Comparison of ENCODE assay signal across 11 mouse cellular contexts in genomic region chr5:136464849-136465248, GRCm38 (mm10).
A peak's percentile ranks its signal among the peaks of the same experiment; 100 is the strongest.
DNase-seq lines count a peak whose midpoint lies in the region; ATAC-seq and TF ChIP-seq lines count a peak whose summit lies in the region.
"Had no signal": no experiment of that assay in that cellular context is flagged by ENCODE, and none has a peak within 500 bp of the region (broad histone marks: within the 10 kb centered on the region; RNA-seq: fewer than 3 reads in every experiment).

No protein-coding gene starts in this region.

- H3K27me3 ChIP-seq in heart, postnatal 0 days (ENCODE audit: control insufficient read depth, insufficient read depth, low read length), result no peaks in the 10 kb centered on the region
- H3K27me3 ChIP-seq in lung, postnatal 0 days (replicated peaks; ENCODE audit: insufficient read depth, low read length), result no peaks in the 10 kb centered on the region
- no peaks in the 10 kb centered on the region for H3K27me3 ChIP-seq in stomach, embryonic 15.5 days (replicated peaks)

- intact Hi-C loops in heart, postnatal 14 days (cut with DNase I), result loop anchor here (5.0 kb wide), 1 partner anchor 53 kb away; no protein-coding TSS in a partner anchor

- no peaks in the 10 kb centered on the region for H3K9me3 ChIP-seq in heart, postnatal 0 days (replicated peaks; ENCODE audit: control insufficient read depth, low read length)
- no peaks in the 10 kb centered on the region for H3K9me3 ChIP-seq in lung, postnatal 0 days (ENCODE audit: low read length)
- no peaks in the 10 kb centered on the region for H3K9me3 ChIP-seq in stomach, embryonic 15.5 days
- H3K9me3 ChIP-seq: limb, embryonic 13.5 days had no signal

- no peak overlapping the region for H3K4me2 ChIP-seq in heart, postnatal 0 days (ENCODE audit: low read depth, low read length)
- H3K4me2 ChIP-seq in lung, postnatal 0 days (replicated peaks; ENCODE audit: low read depth, low read length), result no peak overlapping the region
- no peak overlapping the region for H3K4me2 ChIP-seq in stomach, embryonic 15.5 days
- H3K4me2 ChIP-seq: limb, embryonic 13.5 days had no signal

- WGBS in heart, postnatal 0 days, result 58% methylated on average over 3 of the region's 3 CpGs
- 65% methylated on average over 3 of the region's 3 CpGs for WGBS in lung, postnatal 0 days
- 61% methylated on average over 3 of the region's 3 CpGs for WGBS in stomach, embryonic 15.5 days

- H3K4me1 ChIP-seq in heart, postnatal 0 days (ENCODE audit: control insufficient read depth, insufficient read depth), result peaks cover 82% of the 10 kb centered on the region
- peaks cover 46% of the 10 kb centered on the region for H3K4me1 ChIP-seq in lung, postnatal 0 days (ENCODE audit: insufficient read depth, low read depth, low read length)
- peaks cover 55% of the 10 kb centered on the region for H3K4me1 ChIP-seq in stomach, embryonic 15.5 days

- no peak overlapping the region for H3K4me3 ChIP-seq in heart, postnatal 0 days (ENCODE audit: low read depth, low read length)
- no peak overlapping the region for H3K4me3 ChIP-seq in lung, postnatal 0 days (ENCODE audit: low read depth, low read length)
- no peak overlapping the region for H3K4me3 ChIP-seq in stomach, embryonic 15.5 days (replicated peaks)
- H3K4me3 ChIP-seq: limb, embryonic 13.5 days had no signal

- no peak overlapping the region for H3K9ac ChIP-seq in heart, postnatal 0 days (replicated peaks; ENCODE audit: low read depth, low read length)
- no peak overlapping the region for H3K9ac ChIP-seq in lung, postnatal 0 days (replicated peaks; ENCODE audit: low read depth)
- no peak overlapping the region for H3K9ac ChIP-seq in stomach, embryonic 15.5 days
- H3K9ac ChIP-seq: limb, embryonic 13.5 days had no signal

- ATAC-seq in heart, postnatal 0 days (ENCODE audit: insufficient read depth, low read depth), result no peak
- ATAC-seq in lung, postnatal 0 days, result no peak
- ATAC-seq in stomach, embryonic 15.5 days (ENCODE audit: insufficient read depth, low FRiP score, low read depth), result no peak
- ATAC-seq: hindbrain, postnatal 0 days had no signal

- no peaks in the 10 kb centered on the region for H3K36me3 ChIP-seq in heart, postnatal 0 days (replicated peaks; ENCODE audit: control insufficient read depth, insufficient read depth, low read length)
- H3K36me3 ChIP-seq in lung, postnatal 0 days (ENCODE audit: insufficient read depth, low read length), result no peaks in the 10 kb centered on the region
- no peaks in the 10 kb centered on the region for H3K36me3 ChIP-seq in stomach, embryonic 15.5 days

- DNase-seq in heart, postnatal 0 days (ENCODE audit: low spot score), result no peak
- no peak for DNase-seq in heart, postnatal 14 days
- DNase-seq in lung, postnatal 0 days (ENCODE audit: low spot score), result no peak
- DNase-seq in lung, postnatal 4 days, result no peak
- peak; percentile 51 for DNase-seq in embryo, embryonic 10.5 days (ENCODE audit: low spot score)
- no peak for DNase-seq in adrenal gland, postnatal 25 days
- DNase-seq: cerebellum, postnatal 14 days; layer of hippocampus, adult 9-11 months had no signal

- H3K27ac ChIP-seq in heart, postnatal 0 days (ENCODE audit: low read depth), result peak overlapping the region; percentile 91
- H3K27ac ChIP-seq in lung, postnatal 0 days (ENCODE audit: low read length), result peak overlapping the region; percentile 34
- 0 out of 2 replicates have a peak overlapping the region, but pooled peaks have one; percentile 41 for H3K27ac ChIP-seq in stomach, embryonic 15.5 days
- H3K27ac ChIP-seq: hindbrain, postnatal 0 days; limb, embryonic 13.5 days had no signal

- TF ChIP-seq CTCF in heart, postnatal 0 days (IDR thresholded peaks at IDR 0.05; ENCODE audit: low read depth), result no peak
- TF ChIP-seq CTCF in lung, postnatal 0 days (IDR thresholded peaks at IDR 0.05), result no peak

- TF ChIP-seq EP300 in heart, postnatal 0 days (IDR thresholded peaks at IDR 0.05; ENCODE audit: low read depth), result no peak
- TF ChIP-seq EP300 in lung, postnatal 0 days (IDR thresholded peaks at IDR 0.05), result no peak

Comparison
In these comparisons a context has a peak if more than half of its experiments do, and no peak if none do; other contexts are left out.
1. H3K27ac ChIP-seq: peak in every context shown above with its lines; median percentile 91 in heart, postnatal 0 days; 41 in stomach, embryonic 15.5 days; 34 in lung, postnatal 0 days.